Mouse (Mus musculus): ENCODE results near the gene Depdc1a. TPM values are rescaled to one million over a fixed set of nuclear protein-coding genes. Genes with fewer than 3 reads are reported as not detected.
"Not testable (repeated sequence)": the region's sequence is repeated elsewhere in the genome, so short reads cannot be mapped to it uniquely, and the experiment has no call there.

Depdc1a gene
- total RNA-seq (2014; fragmentation: Nextera tagmentation) = 4.8 and 14.1 TPM in 2 replicates
- 19.9 and 29.0 TPM in 2 replicates for total RNA-seq (2017)

- peak; percentile 99 for ATAC-seq (replicated peaks; ENCODE audit: poor library complexity, severe bottlenecking)
Observed at GRCm38 (mm10) chr3:159495243-159495801, at the start of gene Depdc1a. TSS of gene Depdc1a (plus strand) at chr3:159495433.

- no peak for ATAC-seq (replicated peaks; ENCODE audit: poor library complexity, severe bottlenecking)
Observed at GRCm38 (mm10) chr3:159470059-159470458, 25.2 kb upstream of the Depdc1a start.

- no peak for ATAC-seq (replicated peaks; ENCODE audit: poor library complexity, severe bottlenecking)
Observed at GRCm38 (mm10) chr3:159475465-159475864, 19.8 kb upstream of the Depdc1a start.

- no peak for ATAC-seq (replicated peaks; ENCODE audit: poor library complexity, severe bottlenecking)
Observed at GRCm38 (mm10) chr3:159477250-159477962, 17.8 kb upstream of the Depdc1a start.

- not testable (repeated sequence) for ATAC-seq (replicated peaks; ENCODE audit: poor library complexity, severe bottlenecking)
Observed at GRCm38 (mm10) chr3:159494709-159495108, 524 bp upstream of the Depdc1a start.

- ATAC-seq (replicated peaks; ENCODE audit: poor library complexity, severe bottlenecking) = no peak
Observed at GRCm38 (mm10) chr3:159508899-159509298, 13.7 kb downstream of the Depdc1a start.

- no peak for ATAC-seq (replicated peaks; ENCODE audit: poor library complexity, severe bottlenecking)
Observed at GRCm38 (mm10) chr3:159528563-159528962, 33.3 kb downstream of the Depdc1a start.

- ATAC-seq (replicated peaks; ENCODE audit: poor library complexity, severe bottlenecking) = no peak
Observed at GRCm38 (mm10) chr3:159548303-159548702, 53.1 kb downstream of the Depdc1a start.

- ATAC-seq (replicated peaks; ENCODE audit: poor library complexity, severe bottlenecking) = no peak
Observed at GRCm38 (mm10) chr3:159550224-159550623, 55.0 kb downstream of the Depdc1a start.

Other genes starting within 250 kb of the Depdc1a start
- gene Rpe65, start 103.7 kb downstream of the Depdc1a start, total RNA-seq (2014; fragmentation: Nextera tagmentation) = not detected in 2 replicates
- gene Rpe65, start 103.7 kb downstream of the Depdc1a start, total RNA-seq (2017) = not detected in 2 replicates